Mouse (Mus musculus): ENCODE measurements around the gene Dmbt1. TPM values are rescaled to one million over a fixed set of nuclear protein-coding genes. Genes with fewer than 3 reads are reported as not detected.
"Not testable (repeated sequence)": the region's sequence is repeated elsewhere in the genome, so short reads cannot be mapped to it uniquely, and the experiment has no call there.

The Dmbt1 gene
- total and polyA plus RNA-seq, 3 experiments = not detected

DNA sequence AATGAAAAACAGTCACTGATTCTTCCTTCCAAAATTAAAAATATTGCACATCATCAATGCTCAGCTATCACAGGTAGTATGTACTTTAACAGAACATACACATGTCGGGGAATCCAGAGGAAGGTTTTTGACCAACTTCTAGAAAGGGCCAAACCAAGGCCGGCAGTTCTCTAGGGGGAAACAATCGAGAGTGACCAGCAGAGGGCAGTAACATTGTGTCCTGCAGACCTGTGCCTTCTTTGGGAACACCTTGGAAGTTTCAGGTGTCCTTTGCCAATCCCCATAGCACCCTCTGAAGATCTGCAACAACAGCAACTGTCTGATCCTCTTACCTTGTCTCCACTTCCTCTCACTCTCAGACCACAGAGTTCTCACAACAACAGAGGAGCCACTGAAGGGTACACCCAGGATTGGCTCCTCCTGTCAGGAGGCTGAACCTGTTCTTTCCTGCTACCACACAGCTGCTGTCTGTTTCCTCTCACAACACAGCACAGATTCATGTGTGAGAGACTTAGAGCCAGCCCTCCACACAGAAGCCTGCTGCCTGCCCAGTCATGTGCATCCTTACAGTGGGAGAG is 13.5 kb downstream of the Dmbt1 start:
- H3K4me3 ChIP-seq (ENCODE audit: control insufficient read depth in 1 of 2, insufficient read depth in 1 of 2, low read depth in 2 of 2, low read length in 2 of 2); H3K9ac ChIP-seq (ENCODE audit: control insufficient read depth, low read depth, low read length, poor library complexity, severe bottlenecking); H3K4me1 ChIP-seq (ENCODE audit: control insufficient read depth in 1 of 2, insufficient read depth in 2 of 2, low read length in 2 of 2); H3K27me3 ChIP-seq (ENCODE audit: control insufficient read depth in 1 of 2, insufficient read depth in 2 of 2, low read length in 2 of 2); DNase-seq (ENCODE audit: low read depth, low spot score); H3K79me2 ChIP-seq (ENCODE audit: control insufficient read depth, insufficient read depth, low read length, poor library complexity); H3K36me3 ChIP-seq (ENCODE audit: control insufficient read depth in 1 of 2, insufficient read depth in 2 of 2, low read length in 2 of 2); H3K9me3 ChIP-seq (replicated peaks; ENCODE audit: insufficient read depth, low read length); H3K27ac ChIP-seq (ENCODE audit: control insufficient read depth, low read depth, low read length): not testable (repeated sequence)
- peak in 2 of 3 experiments; percentile 4 to 12; a peak in 1 of 6 replicates for TF ChIP-seq CTCF (IDR thresholded peaks at IDR 0.05 in 2 of 3, conservative IDR thresholded peaks at IDR 0.05 in 1 of 3; ENCODE audit: control insufficient read depth in 1 of 3, insufficient read depth in 1 of 3, low read depth in 2 of 3, low read length in 3 of 3, poor library complexity in 1 of 3, severe bottlenecking in 1 of 3)

DNA sequence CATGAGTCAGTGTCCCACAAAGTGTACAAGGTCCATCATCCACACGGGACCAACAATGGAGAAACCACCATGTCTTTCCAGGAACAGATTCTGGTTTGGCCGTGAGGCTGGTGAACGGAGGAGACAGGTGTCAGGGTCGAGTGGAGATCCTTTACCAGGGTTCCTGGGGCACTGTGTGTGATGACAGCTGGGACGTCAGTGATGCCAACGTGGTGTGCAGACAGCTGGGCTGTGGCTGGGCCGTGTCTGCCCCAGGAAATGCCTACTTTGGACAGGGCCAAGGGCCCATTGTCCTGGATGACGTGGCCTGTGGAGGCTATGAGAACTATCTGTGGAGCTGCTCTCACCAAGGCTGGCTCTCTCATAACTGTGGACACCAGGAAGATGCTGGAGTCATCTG is 18.0 kb downstream of the Dmbt1 start:
- not testable (repeated sequence) for H3K79me2 ChIP-seq (ENCODE audit: control insufficient read depth, insufficient read depth, low read length, poor library complexity); H3K9ac ChIP-seq (ENCODE audit: control insufficient read depth, low read depth, low read length, poor library complexity, severe bottlenecking); DNase-seq (ENCODE audit: low read depth, low spot score); H3K27me3 ChIP-seq (ENCODE audit: control insufficient read depth in 1 of 2, insufficient read depth in 2 of 2, low read length in 2 of 2); H3K4me1 ChIP-seq (ENCODE audit: control insufficient read depth in 1 of 2, insufficient read depth in 2 of 2, low read length in 2 of 2); H3K4me3 ChIP-seq (ENCODE audit: control insufficient read depth in 1 of 2, insufficient read depth in 1 of 2, low read depth in 2 of 2, low read length in 2 of 2); H3K9me3 ChIP-seq (replicated peaks; ENCODE audit: insufficient read depth, low read length); H3K36me3 ChIP-seq (ENCODE audit: control insufficient read depth in 1 of 2, insufficient read depth in 2 of 2, low read length in 2 of 2); H3K27ac ChIP-seq (ENCODE audit: control insufficient read depth, low read depth, low read length)

DNA sequence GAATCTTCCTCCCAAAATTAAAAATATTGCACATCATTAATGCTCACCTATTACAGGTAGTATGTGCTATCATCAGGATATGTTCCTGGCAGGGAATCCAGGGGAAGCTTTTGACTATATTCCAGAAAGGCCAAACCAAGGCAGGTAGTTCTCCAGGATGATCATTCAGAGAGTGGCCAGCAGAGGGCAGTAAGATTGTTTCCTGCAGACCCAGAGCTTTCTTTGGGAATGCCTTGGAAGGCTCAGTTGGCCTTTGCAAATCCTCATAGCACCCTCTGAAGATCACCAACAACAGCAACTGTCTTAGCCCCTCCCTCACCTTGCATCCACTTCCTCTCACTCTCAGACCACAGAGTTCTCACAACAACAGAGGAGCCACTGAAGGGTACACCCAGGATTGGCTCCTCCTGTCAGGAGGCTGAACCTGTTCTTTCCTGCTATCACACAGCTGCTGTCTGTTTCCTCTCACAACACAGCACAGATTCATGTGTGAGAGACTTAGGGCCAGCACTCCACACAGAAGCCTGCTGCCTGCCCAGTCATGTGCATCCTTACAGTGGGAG is 23.0 kb downstream of the Dmbt1 start:
- H3K4me1 ChIP-seq (ENCODE audit: control insufficient read depth in 1 of 2, insufficient read depth in 2 of 2, low read length in 2 of 2) = no peaks in the 10 kb centered on the region
- H3K9me3 ChIP-seq (replicated peaks; ENCODE audit: insufficient read depth, low read length) = no peaks in the 10 kb centered on the region

DNA sequence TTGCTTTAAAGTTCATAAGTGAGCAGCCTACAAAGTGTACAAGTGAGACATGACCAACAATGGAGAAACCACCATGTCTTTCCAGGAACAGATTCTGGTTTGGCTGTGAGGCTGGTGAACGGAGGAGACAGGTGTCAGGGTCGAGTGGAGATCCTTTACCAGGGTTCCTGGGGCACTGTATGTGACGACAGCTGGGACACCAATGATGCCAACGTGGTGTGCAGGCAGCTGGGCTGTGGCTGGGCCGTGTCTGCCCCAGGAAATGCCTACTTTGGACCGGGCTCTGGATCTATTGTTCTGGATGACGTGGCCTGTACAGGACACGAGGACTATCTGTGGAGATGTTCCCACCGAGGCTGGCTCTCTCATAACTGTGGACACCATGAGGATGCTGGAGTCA is 26.1 kb downstream of the Dmbt1 start:
- not testable (repeated sequence) for H3K27ac ChIP-seq (ENCODE audit: control insufficient read depth, low read depth, low read length); DNase-seq (ENCODE audit: low read depth, low spot score); H3K36me3 ChIP-seq (ENCODE audit: control insufficient read depth in 1 of 2, insufficient read depth in 2 of 2, low read length in 2 of 2); H3K79me2 ChIP-seq (ENCODE audit: control insufficient read depth, insufficient read depth, low read length, poor library complexity); H3K9me3 ChIP-seq (replicated peaks; ENCODE audit: insufficient read depth, low read length); H3K27me3 ChIP-seq (ENCODE audit: control insufficient read depth in 1 of 2, insufficient read depth in 2 of 2, low read length in 2 of 2); H3K4me3 ChIP-seq (ENCODE audit: control insufficient read depth in 1 of 2, insufficient read depth in 1 of 2, low read depth in 2 of 2, low read length in 2 of 2); H3K4me1 ChIP-seq (ENCODE audit: control insufficient read depth in 1 of 2, insufficient read depth in 2 of 2, low read length in 2 of 2); H3K9ac ChIP-seq (ENCODE audit: control insufficient read depth, low read depth, low read length, poor library complexity, severe bottlenecking)

More for the DNA sequence above, 23.0 kb downstream of the Dmbt1 start:
- DNase-seq (ENCODE audit: low read depth, low spot score) = no peak
- Histone ChIP-seq H3K36me3 (ENCODE audit: control insufficient read depth in 1 of 2, insufficient read depth in 2 of 2, low read length in 2 of 2) (no peaks in the 10 kb centered on the region), H3K9ac (ENCODE audit: control insufficient read depth, low read depth, low read length, poor library complexity, severe bottlenecking) (no peak overlapping the region), H3K79me2 (ENCODE audit: control insufficient read depth, insufficient read depth, low read length, poor library complexity) (no peaks in the 10 kb centered on the region), H3K27me3 (ENCODE audit: control insufficient read depth in 1 of 2, insufficient read depth in 2 of 2, low read length in 2 of 2) (no peaks in the 10 kb centered on the region), H3K27ac (ENCODE audit: control insufficient read depth, low read depth, low read length) (no peak overlapping the region), H3K4me3 (ENCODE audit: control insufficient read depth in 1 of 2, insufficient read depth in 1 of 2, low read depth in 2 of 2, low read length in 2 of 2) (no peak overlapping the region)
- TF ChIP-seq HCFC1 (IDR thresholded peaks at IDR 0.05; ENCODE audit: low read depth, low read length) = no peak
- TF ChIP-seq MAZ (IDR thresholded peaks at IDR 0.05; ENCODE audit: low read depth, low read length) = no peak
- TF ChIP-seq RCOR1 (IDR thresholded peaks at IDR 0.05; ENCODE audit: low read depth, low read length) = no peak
- no peak for TF ChIP-seq POLR2AphosphoS5 (IDR thresholded peaks at IDR 0.05; ENCODE audit: borderline replicate concordance, low read depth, low read length)
- TF ChIP-seq MYC (IDR thresholded peaks at IDR 0.05; ENCODE audit: low read depth, low read length) = no peak
- no peak for TF ChIP-seq MYB (IDR thresholded peaks at IDR 0.05; ENCODE audit: low read depth, low read length)
- no peak for TF ChIP-seq GATA1 (IDR thresholded peaks at IDR 0.05; ENCODE audit: low read depth, low read length)
- TF ChIP-seq CTCF (IDR thresholded peaks at IDR 0.05 in 2 of 3, conservative IDR thresholded peaks at IDR 0.05 in 1 of 3; ENCODE audit: control insufficient read depth in 1 of 3, insufficient read depth in 1 of 3, low read depth in 2 of 3, low read length in 3 of 3, poor library complexity in 1 of 3, severe bottlenecking in 1 of 3) = peak; percentile 8 to 19 (median 14); a peak in 3 of 6 replicates
- no peak for TF ChIP-seq ETS1 (IDR thresholded peaks at IDR 0.05; ENCODE audit: low read depth, low read length)

DNA sequence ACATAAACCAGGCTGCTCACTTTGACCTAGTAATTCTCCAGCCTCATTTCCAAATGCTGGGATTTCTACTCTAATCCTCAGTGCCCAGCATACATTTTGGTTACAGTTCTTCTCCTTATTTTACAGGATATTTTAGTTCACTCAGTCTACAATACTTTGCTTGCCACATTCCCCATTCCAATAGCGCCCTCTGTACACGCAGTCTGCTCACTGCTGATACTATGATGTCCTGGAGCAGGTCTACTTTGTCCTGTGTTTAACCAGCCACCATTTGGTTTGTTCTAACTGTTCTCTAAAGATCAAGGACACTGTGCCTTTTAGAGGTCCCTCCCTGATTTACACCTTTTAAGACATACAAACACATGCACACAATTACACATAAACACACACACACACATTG is 28.0 kb downstream of the Dmbt1 start:
- not testable (repeated sequence) for H3K36me3 ChIP-seq (ENCODE audit: control insufficient read depth in 1 of 2, insufficient read depth in 2 of 2, low read length in 2 of 2); H3K27me3 ChIP-seq (ENCODE audit: control insufficient read depth in 1 of 2, insufficient read depth in 2 of 2, low read length in 2 of 2)

More for the DNA sequence above, 28.0 kb downstream of the Dmbt1 start:
- H3K9ac ChIP-seq (ENCODE audit: control insufficient read depth, low read depth, low read length, poor library complexity, severe bottlenecking); H3K9me3 ChIP-seq (replicated peaks; ENCODE audit: insufficient read depth, low read length); H3K79me2 ChIP-seq (ENCODE audit: control insufficient read depth, insufficient read depth, low read length, poor library complexity); DNase-seq (ENCODE audit: low read depth, low spot score); H3K4me1 ChIP-seq (ENCODE audit: control insufficient read depth in 1 of 2, insufficient read depth in 2 of 2, low read length in 2 of 2); H3K4me3 ChIP-seq (ENCODE audit: control insufficient read depth in 1 of 2, insufficient read depth in 1 of 2, low read depth in 2 of 2, low read length in 2 of 2); H3K27ac ChIP-seq (ENCODE audit: control insufficient read depth, low read depth, low read length): not testable (repeated sequence)
